Mouse (Mus musculus): ENCODE results near the gene Cog2. TPM values are rescaled to one million over a fixed set of nuclear protein-coding genes. Genes with fewer than 3 reads are reported as not detected.

The Cog2 gene
- 11.0 TPM for polyA plus RNA-seq (2014; fragmentation: Illumina TruSeq; extraction: RNeasy Lipid Tissue Mini Kit (QIAGEN cat#74804); ENCODE audit: insufficient read depth, low read depth, low replicate concordance)

GRCm38 (mm10) chr8:124520249-124521080 is at the start of gene Cog2:
Gene Cog2, plus strand, starts transcription at chr8:124520767.

GRCm38 (mm10) chr8:124569593-124569992 is 49.0 kb downstream of the Cog2 start, which contains the start of gene Agt:
Gene Agt, minus strand, starts transcription at chr8:124569706.

GRCm38 (mm10) chr8:124575811-124576210 is 55.2 kb downstream of the Cog2 start, which contains the start of gene Capn9:
Gene Capn9, plus strand, starts transcription at chr8:124576111.

Other genes starting within 250 kb of the Cog2 start
- 0.10 TPM for gene Pgbd5, start 81.1 kb upstream of the Cog2 start, polyA plus RNA-seq (2014; fragmentation: Illumina TruSeq; extraction: RNeasy Lipid Tissue Mini Kit (QIAGEN cat#74804); ENCODE audit: insufficient read depth, low read depth, low replicate concordance)
- gene Agt, start 48.9 kb downstream of the Cog2 start, polyA plus RNA-seq (2014; fragmentation: Illumina TruSeq; extraction: RNeasy Lipid Tissue Mini Kit (QIAGEN cat#74804); ENCODE audit: insufficient read depth, low read depth, low replicate concordance), result 4.7 TPM
- gene Capn9, start 55.3 kb downstream of the Cog2 start, polyA plus RNA-seq (2014; fragmentation: Illumina TruSeq; extraction: RNeasy Lipid Tissue Mini Kit (QIAGEN cat#74804); ENCODE audit: insufficient read depth, low read depth, low replicate concordance), result not detected
- gene 2310022B05Rik, start 142.6 kb downstream of the Cog2 start, polyA plus RNA-seq (2014; fragmentation: Illumina TruSeq; extraction: RNeasy Lipid Tissue Mini Kit (QIAGEN cat#74804); ENCODE audit: insufficient read depth, low read depth, low replicate concordance), result 28.9 TPM
- 10.7 TPM for gene Ttc13, start 201.2 kb downstream of the Cog2 start, polyA plus RNA-seq (2014; fragmentation: Illumina TruSeq; extraction: RNeasy Lipid Tissue Mini Kit (QIAGEN cat#74804); ENCODE audit: insufficient read depth, low read depth, low replicate concordance)
- 5.7 TPM for gene Arv1, start 201.4 kb downstream of the Cog2 start, polyA plus RNA-seq (2014; fragmentation: Illumina TruSeq; extraction: RNeasy Lipid Tissue Mini Kit (QIAGEN cat#74804); ENCODE audit: insufficient read depth, low read depth, low replicate concordance)
- gene Fam89a, start 231.1 kb downstream of the Cog2 start, polyA plus RNA-seq (2014; fragmentation: Illumina TruSeq; extraction: RNeasy Lipid Tissue Mini Kit (QIAGEN cat#74804); ENCODE audit: insufficient read depth, low read depth, low replicate concordance), result 3.0 TPM

Data from lung, adult 10 weeks (tissue).